Mouse (Mus musculus): ENCODE data around the gene Nedd9. TPM values are rescaled to one million over a fixed set of nuclear protein-coding genes. Genes with fewer than 3 reads are reported as not detected.

Nedd9 gene
- polyA plus RNA-seq, 1 experiment from 2014 or later: 15.9 TPM

- Histone ChIP-seq H3K27me3 (no peaks in the 10 kb centered on the region), H3K4me1 (replicated peaks) (peaks cover 9% of the 10 kb centered on the region), H3K27ac (no peak overlapping the region), H3K9ac (replicated peaks) (no peak overlapping the region), H3K4me3 (replicated peaks) (no peak overlapping the region), H3K4me2 (replicated peaks) (no peak overlapping the region), H3K36me3 (no peaks in the 10 kb centered on the region), H3K9me3 (no peaks in the 10 kb centered on the region)
- no peak for ATAC-seq
- WGBS: 100% methylated on average over 1 of the region's 1 CpGs
Observed at GRCm38 (mm10) chr13:41446591-41446990, 40.6 kb downstream of the Nedd9 start.

- Histone ChIP-seq H3K9me3 (no peaks in the 10 kb centered on the region), H3K27ac (no peak overlapping the region), H3K9ac (replicated peaks) (no peak overlapping the region), H3K4me2 (replicated peaks) (no peak overlapping the region), H3K4me1 (replicated peaks) (peaks cover 9% of the 10 kb centered on the region), H3K27me3 (no peaks in the 10 kb centered on the region), H3K4me3 (replicated peaks) (no peak overlapping the region), H3K36me3 (no peaks in the 10 kb centered on the region)
- no peak for ATAC-seq
- WGBS: 83% methylated on average over 3 of the region's 3 CpGs
Observed at GRCm38 (mm10) chr13:41445067-41445808, 41.9 kb downstream of the Nedd9 start.

- Histone ChIP-seq H3K36me3 (no peaks in the 10 kb centered on the region), H3K9me3 (no peaks in the 10 kb centered on the region), H3K4me2 (replicated peaks) (no peak overlapping the region), H3K27ac (no peak overlapping the region), H3K4me1 (replicated peaks) (peaks cover 9% of the 10 kb centered on the region), H3K4me3 (replicated peaks) (no peak overlapping the region), H3K27me3 (no peaks in the 10 kb centered on the region), H3K9ac (replicated peaks) (no peak overlapping the region)
- no peak for ATAC-seq
- 97% methylated on average over 6 of the region's 6 CpGs for WGBS
Observed at GRCm38 (mm10) chr13:41444230-41444629, 42.9 kb downstream of the Nedd9 start.

DNA sequence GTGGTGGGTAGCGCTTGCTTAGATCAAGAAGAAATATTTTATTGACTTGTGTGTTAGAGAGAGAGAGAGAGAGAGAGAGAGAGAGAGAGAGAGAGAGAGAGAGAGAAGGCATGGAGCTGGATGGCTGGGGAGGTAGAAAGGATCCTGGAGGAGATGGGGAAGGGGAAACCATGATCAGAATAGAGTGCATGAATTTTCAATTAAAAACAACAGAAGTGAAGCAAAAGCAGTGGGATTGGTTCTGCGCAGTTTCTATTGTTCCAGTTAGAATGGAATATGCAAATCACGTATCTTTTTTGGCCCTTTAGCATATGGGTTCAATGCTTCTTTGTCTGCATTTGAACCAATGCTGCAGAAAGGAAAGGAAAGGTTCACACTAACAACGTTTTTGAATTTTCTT, 45.0 kb downstream of the Nedd9 start:
- WGBS: 38% methylated on average over 4 of the region's 4 CpGs

DNA sequence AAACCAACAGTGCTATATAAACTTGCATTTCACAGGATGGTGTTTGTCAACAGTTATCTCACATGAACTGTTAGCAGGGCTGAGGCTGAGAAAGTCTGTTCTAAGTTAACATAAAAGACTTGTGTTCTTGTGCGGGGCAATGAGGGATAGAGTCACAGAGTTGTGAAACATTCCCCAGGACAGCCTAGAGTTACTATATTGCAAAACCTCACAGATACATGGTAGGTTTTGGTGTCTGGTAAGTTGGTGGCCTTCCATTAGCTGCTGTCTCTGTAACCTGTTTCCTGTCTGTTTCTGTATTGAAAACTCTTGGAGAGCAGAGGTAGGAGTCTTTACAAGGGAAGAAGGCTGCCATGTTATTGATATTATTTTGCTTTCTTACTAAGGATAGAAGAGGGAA, 47.0 kb downstream of the Nedd9 start:
- Histone ChIP-seq H3K36me3 (no peaks in the 10 kb centered on the region), H3K4me1 (replicated peaks) (peaks cover 9% of the 10 kb centered on the region), H3K4me3 (replicated peaks) (no peak overlapping the region), H3K4me2 (replicated peaks) (no peak overlapping the region), H3K9ac (replicated peaks) (no peak overlapping the region), H3K9me3 (no peaks in the 10 kb centered on the region), H3K27ac (no peak overlapping the region), H3K27me3 (no peaks in the 10 kb centered on the region)
- no peak for ATAC-seq
- 90% methylated on average over 1 of the region's 1 CpGs for WGBS

More for the DNA sequence above, 45.0 kb downstream of the Nedd9 start:
- no peaks in the 10 kb centered on the region for H3K27me3 ChIP-seq
- H3K4me3 ChIP-seq (replicated peaks): no peak overlapping the region
- no peaks in the 10 kb centered on the region for H3K9me3 ChIP-seq
- ATAC-seq: no peak
- no peak overlapping the region for H3K9ac ChIP-seq (replicated peaks)
- H3K27ac ChIP-seq: no peak overlapping the region
- H3K36me3 ChIP-seq: no peaks in the 10 kb centered on the region
- H3K4me2 ChIP-seq (replicated peaks): no peak overlapping the region
- H3K4me1 ChIP-seq (replicated peaks): peaks cover 9% of the 10 kb centered on the region

GRCm38 (mm10) chr13:41437390-41437789, 49.8 kb downstream of the Nedd9 start:
- no peaks in the 10 kb centered on the region for H3K9me3 ChIP-seq
- H3K4me2 ChIP-seq (replicated peaks): no peak overlapping the region
- no peaks in the 10 kb centered on the region for H3K27me3 ChIP-seq
- H3K36me3 ChIP-seq: no peaks in the 10 kb centered on the region
- no peak overlapping the region for H3K4me3 ChIP-seq (replicated peaks)
- H3K9ac ChIP-seq (replicated peaks): no peak overlapping the region
- peaks cover 4% of the 10 kb centered on the region for H3K4me1 ChIP-seq (replicated peaks)
- no peak for ATAC-seq
- 87% methylated on average over 2 of the region's 2 CpGs for WGBS
- H3K27ac ChIP-seq: no peak overlapping the region

GRCm38 (mm10) chr13:41436731-41437130, 50.4 kb downstream of the Nedd9 start:
- 89% methylated on average over 5 of the region's 5 CpGs for WGBS
- no peaks in the 10 kb centered on the region for H3K4me1 ChIP-seq (replicated peaks)
- no peak overlapping the region for H3K4me3 ChIP-seq (replicated peaks)

DNA sequence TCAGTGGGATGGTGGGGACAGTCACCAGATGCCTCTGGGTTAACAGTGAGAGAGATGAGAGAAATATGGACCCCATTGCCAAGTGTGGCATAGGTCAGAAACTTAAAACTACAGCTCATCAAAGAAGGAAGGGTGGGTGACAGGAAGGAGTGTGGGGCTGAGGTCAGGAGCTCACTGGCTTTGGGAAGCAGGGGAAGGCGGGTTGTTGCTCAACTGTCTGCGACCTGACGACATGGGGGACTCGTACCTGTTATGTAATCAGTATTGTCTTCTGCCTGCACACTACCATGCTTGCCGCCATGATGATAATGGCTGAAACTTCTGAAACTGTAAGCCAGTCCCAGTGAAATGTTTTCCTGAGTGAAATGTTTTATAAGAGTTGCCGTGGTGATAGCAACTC, 54.0 kb downstream of the Nedd9 start:
- H3K4me3 ChIP-seq (replicated peaks): no peak overlapping the region
- H3K4me2 ChIP-seq (replicated peaks): no peak overlapping the region
- H3K9me3 ChIP-seq: no peaks in the 10 kb centered on the region
- H3K36me3 ChIP-seq: no peaks in the 10 kb centered on the region
- WGBS: 87% methylated on average over 6 of the region's 6 CpGs
- H3K9ac ChIP-seq (replicated peaks): no peak overlapping the region
- H3K4me1 ChIP-seq (replicated peaks): no peaks in the 10 kb centered on the region
- H3K27me3 ChIP-seq: no peaks in the 10 kb centered on the region
- H3K27ac ChIP-seq: no peak overlapping the region
- ATAC-seq: no peak

More at GRCm38 (mm10) chr13:41436731-41437130, 50.4 kb downstream of the Nedd9 start:
- Histone ChIP-seq H3K4me2 (replicated peaks) (no peak overlapping the region), H3K9me3 (no peaks in the 10 kb centered on the region), H3K27ac (no peak overlapping the region), H3K36me3 (no peaks in the 10 kb centered on the region), H3K27me3 (no peaks in the 10 kb centered on the region), H3K9ac (replicated peaks) (no peak overlapping the region)
- ATAC-seq: no peak

DNA sequence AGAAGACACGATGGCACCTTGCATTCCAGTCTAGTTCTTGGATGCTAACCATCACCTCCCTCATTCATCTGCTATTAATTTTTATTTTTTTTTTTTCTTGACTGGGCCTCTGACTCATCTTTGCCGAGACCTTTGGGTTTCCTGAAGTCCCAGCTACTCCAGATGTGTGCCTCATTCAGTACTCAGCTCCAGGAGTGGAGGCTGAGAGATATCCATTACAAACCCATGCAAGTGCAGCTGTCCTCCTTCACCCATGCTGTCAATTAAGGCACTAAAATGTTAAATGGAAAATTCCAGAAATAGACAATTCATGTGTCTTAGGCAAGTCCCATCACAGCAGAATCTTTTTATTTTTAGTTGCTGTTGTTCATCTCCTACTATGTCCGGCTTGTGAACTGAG, 55.4 kb downstream of the Nedd9 start:
- Histone ChIP-seq H3K27ac (no peak overlapping the region), H3K4me1 (replicated peaks) (no peaks in the 10 kb centered on the region), H3K4me2 (replicated peaks) (no peak overlapping the region), H3K36me3 (no peaks in the 10 kb centered on the region), H3K27me3 (no peaks in the 10 kb centered on the region), H3K9ac (replicated peaks) (no peak overlapping the region), H3K9me3 (no peaks in the 10 kb centered on the region), H3K4me3 (replicated peaks) (no peak overlapping the region)
- WGBS: 88% methylated on average over 3 of the region's 3 CpGs
- no peak for ATAC-seq

GRCm38 (mm10) chr13:41427046-41427445, 60.1 kb downstream of the Nedd9 start:
- H3K27ac ChIP-seq: no peak overlapping the region
- H3K9me3 ChIP-seq: no peaks in the 10 kb centered on the region
- H3K4me2 ChIP-seq (replicated peaks): no peak overlapping the region
- H3K36me3 ChIP-seq: no peaks in the 10 kb centered on the region
- no peak overlapping the region for H3K4me3 ChIP-seq (replicated peaks)
- no peak for ATAC-seq
- WGBS: 85% methylated on average over 3 of the region's 3 CpGs
- H3K27me3 ChIP-seq: no peaks in the 10 kb centered on the region
- no peak overlapping the region for H3K9ac ChIP-seq (replicated peaks)
- no peaks in the 10 kb centered on the region for H3K4me1 ChIP-seq (replicated peaks)

DNA sequence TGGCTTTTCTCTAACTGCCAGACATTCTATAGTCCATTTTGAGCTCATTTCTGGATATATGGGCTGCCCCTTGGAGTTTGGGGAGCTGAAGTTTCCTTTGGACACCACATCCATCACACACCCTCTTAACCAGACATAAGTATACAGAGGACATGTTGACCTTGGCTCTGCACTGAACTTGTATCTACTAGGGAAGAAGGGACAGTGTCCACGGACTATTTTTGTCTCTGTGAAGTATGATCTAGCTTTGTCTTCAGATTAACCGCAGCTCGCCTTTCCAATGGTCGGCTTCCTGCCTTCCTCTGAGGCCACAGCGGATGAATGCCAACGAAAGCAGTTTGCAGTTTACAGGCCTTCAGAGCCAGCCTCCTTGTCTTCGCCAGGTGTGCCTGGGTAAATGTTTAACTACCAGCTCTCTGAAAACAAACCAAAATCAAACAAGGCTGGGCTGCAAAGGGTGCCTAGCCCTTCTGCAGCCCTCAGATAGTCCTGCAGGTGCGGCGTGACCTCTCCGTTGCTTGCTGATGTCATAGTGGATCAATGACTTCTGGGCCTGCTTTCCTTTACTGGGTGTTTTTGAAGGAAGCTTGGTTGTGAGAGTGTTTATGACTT, 63.6 kb downstream of the Nedd9 start:
- no peaks in the 10 kb centered on the region for H3K36me3 ChIP-seq

GRCm38 (mm10) chr13:41422581-41422980, 64.6 kb downstream of the Nedd9 start:
- H3K4me1 ChIP-seq (replicated peaks): no peaks in the 10 kb centered on the region
- H3K4me3 ChIP-seq (replicated peaks): no peak overlapping the region
- H3K9me3 ChIP-seq: no peaks in the 10 kb centered on the region
- no peaks in the 10 kb centered on the region for H3K36me3 ChIP-seq
- H3K27ac ChIP-seq: no peak overlapping the region
- no peak overlapping the region for H3K9ac ChIP-seq (replicated peaks)
- ATAC-seq: no peak
- WGBS: 92% methylated on average over 5 of the region's 5 CpGs
- H3K27me3 ChIP-seq: no peaks in the 10 kb centered on the region
- H3K4me2 ChIP-seq (replicated peaks): no peak overlapping the region

More for the DNA sequence above, 63.6 kb downstream of the Nedd9 start:
- WGBS: 90% methylated on average over 10 of the region's 10 CpGs
- Histone ChIP-seq H3K4me3 (replicated peaks) (no peak overlapping the region), H3K9me3 (no peaks in the 10 kb centered on the region), H3K27me3 (no peaks in the 10 kb centered on the region), H3K4me2 (replicated peaks) (no peak overlapping the region), H3K27ac (no peak overlapping the region), H3K9ac (replicated peaks) (no peak overlapping the region), H3K4me1 (replicated peaks) (no peaks in the 10 kb centered on the region)
- no peak for ATAC-seq
